Mouse (Mus musculus) layer of hippocampus, adult 11-12 months (tissue): ENCODE data around the gene Vamp2.

Experiments used
- DNase-seq: peaks from one replicate; pipeline ENCODE4 v3.0.0; 2022; ENCODE audit warnings: low spot score

The Vamp2 gene

DNA sequence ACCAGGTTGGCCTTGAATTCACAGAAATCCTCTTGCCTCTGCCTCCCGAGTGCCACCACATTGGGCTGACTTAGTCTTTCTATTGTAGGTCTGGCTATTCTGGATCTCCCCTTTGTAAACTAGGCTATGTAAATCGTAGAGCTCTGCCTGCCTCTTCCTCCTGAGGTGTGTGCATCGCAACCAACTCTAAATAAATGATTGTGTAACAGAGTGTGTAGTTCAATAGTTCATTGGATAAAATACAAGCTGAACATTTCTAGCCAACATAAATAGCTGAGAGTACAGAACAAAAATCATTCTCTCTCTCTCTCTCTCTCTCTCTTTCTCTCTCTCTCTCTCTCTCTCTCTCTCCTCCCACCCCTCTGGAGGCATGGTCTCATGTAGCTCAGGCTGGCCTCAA, 26.3 kb downstream of the Vamp2 start:
- no peak for DNase-seq

DNA sequence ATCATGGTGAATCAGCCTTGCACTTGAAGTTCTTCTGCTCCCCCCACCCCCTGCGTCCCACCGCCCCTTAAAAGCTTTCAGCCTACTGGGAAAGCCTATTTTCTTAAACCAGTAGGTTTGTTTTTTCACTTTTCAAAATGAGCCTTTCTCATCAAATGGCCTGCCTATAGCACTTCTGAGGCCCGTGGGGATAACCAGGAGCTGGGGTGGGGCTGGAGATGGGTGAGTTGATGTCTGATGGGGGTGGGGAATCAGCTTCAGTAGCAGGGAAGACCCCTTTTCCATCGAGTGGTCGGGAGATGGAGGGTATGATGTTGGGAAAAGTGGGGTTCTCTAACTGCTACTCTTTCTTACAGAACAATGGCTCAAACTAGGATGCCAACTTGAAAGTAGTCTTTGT, 28.6 kb downstream of the Vamp2 start:
- DNase-seq, result no peak

DNA sequence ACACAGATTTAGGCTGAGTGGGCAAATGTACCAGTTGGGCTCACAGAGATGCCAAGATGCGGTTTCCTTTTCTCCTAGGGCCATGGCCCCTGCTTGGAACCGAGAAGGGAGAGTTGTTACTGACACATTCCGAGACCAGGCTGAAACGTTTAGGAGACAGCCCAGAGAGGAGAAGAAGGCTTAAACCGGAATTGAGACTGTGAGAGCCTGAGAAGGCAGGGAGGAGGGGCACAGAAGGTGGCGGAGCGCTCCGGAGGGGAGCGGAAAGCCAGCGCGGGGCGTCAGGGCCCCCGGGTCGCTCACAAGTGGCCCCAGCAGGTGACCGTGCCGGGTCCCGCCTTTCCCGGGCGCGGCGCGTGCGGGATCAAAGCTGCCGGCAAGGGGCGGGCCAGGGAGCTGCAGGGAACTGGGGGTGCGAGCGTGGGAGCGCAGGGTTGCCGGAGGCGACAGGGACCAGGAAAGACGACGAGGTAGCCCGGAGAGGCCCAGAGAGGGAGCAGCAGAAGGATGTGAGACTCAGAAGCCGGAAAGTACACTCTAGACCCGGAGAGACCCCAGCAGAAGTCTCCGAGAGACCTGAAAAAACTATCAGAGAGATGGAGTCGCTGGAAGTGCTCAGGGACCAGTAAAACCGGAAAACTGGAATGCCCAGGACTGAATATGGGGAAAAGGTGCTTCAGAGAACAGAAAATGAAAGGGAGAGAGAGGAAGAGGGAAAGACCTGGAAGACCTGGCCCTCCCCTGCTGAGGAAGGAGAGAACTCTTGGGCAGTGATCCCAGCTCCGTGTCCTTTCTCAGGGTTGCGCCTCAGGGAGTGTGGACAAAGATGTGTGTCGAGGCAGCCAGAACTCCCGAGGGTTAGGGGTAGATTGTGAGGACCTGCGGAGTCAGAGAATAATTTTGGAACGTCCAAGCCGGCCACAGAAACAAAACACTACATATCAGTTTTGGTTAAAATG, 29.7 kb downstream of the Vamp2 start:
- peak; percentile 58 for DNase-seq

DNA sequence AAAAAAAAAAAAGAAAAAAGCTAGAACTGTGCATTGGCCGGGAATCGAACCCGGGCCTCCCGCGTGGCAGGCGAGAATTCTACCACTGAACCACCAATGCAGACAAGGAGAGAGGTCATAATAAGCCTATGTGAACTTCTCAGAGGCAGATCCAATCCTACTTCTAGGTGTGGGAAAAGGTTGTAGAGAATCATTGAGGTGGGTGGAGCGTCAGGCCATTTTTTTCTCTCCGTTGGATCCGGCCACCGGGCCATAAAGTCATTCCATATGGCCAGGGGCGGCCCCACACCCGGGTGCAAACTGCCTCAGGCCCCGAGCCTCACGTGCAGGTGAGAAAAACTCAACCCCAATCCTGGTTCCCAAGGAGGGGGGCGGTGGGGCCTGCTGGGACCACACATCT, 30.5 kb downstream of the Vamp2 start:
- peak; percentile 89 for DNase-seq

DNA sequence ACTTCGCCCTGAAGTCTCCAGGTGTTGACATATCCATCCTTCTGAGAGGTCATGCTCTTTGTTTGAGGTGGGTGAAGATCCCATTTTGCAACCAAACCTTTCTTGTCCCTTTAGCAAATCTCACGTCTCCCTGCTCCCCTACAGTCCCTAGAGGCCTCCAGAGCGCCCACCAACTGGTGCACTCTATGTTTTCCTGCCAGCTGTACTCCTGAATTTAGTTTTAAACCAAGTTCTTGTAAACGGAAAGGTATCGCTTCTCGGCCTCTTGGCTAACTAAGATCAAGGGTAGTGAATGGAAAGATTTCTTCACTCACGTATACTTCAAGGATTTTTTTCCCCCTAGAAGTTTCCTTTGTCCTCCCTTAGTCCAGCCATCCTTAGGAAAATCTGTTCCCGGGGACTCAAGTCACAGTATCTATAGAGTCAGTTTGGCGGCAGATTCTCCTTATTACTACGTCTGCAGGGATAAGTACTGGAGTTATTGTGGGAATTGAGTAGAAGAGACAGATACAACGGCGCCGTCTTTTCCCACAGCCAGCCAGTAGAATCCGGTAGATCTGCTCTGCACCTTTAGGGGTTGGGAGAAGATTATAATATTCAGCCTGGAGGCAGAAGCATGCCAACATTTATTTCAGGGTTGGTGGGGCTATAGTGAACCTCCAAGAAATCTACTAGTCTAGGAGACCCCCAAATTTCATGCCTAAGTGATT, 31.3 kb downstream of the Vamp2 start:
- no peak for DNase-seq

DNA sequence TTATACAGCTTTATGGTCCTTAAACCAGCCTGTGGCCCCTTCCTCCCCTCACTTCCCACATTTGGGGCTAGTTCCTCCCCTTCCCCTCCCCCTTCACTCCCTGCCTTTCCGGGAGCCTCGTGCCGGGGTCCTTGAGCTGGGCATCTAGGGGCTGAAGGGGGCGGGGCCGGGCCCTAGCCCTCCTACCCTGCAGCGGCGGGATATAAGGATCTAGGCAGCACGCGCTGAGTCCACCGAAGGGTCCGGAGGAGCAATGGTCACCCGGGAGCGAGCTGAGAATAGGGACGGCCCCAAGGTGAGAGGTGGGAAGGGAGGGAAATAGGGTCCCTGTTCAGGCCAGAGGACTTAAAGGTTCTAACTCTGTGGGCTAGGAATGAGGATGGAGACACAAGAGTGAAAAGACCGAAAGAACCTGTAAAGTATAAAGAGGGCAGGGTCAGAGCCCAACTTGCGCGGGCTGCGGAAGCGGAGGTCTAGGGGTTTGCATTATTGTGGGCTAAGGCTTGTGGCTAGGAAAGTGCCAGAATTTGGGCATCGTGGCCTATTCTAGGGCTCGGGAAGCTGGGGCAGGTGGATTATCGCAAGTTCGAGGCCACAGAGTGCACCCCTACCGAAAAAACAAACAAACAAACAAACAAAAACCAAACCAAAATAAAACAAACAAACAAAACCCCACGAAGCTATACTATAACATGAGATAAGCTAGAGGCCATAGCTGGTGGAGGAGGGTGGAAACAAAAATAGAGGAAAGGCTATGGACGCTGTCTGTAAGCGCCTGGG, 32.1 kb downstream of the Vamp2 start, which contains the start of gene Hes7:
TSS of gene Hes7 (plus strand) at position 184 of the 780 bp plus-strand sequence.
- no peak for DNase-seq

DNA sequence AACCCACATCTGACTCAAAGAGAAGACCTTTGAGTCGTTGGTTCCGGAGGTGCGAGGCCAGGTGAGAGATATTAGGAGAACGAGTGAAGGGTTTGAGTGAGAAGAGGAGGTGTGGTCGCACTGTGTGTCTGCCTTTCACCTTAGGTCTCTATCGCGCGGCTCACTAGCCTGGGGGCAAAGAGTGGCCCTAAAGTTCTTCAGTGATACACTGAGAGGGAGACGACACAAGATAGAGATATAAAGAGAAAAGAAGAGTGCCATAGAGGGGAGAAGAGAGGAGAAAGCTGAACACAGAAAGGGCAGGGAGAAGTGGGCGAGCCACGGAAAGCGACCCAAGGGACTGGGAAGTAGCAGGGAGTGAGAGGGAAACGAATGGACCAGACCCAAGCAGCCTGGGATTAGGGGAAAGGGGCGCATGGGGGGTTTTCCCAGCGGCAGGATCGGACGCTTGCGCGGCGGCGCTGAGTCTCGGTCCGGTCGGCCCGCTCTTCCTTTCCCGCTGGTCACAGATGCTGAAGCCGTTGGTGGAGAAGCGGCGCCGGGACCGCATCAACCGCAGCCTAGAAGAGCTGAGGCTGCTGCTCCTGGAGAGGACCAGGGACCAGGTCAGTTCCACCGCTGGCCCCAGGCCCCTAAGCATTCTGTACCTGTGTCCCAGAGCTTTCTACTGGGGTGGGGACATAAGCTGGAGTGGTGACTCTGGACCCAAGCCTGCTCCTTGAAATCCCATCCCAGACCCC, 32.9 kb downstream of the Vamp2 start:
- no peak for DNase-seq

DNA sequence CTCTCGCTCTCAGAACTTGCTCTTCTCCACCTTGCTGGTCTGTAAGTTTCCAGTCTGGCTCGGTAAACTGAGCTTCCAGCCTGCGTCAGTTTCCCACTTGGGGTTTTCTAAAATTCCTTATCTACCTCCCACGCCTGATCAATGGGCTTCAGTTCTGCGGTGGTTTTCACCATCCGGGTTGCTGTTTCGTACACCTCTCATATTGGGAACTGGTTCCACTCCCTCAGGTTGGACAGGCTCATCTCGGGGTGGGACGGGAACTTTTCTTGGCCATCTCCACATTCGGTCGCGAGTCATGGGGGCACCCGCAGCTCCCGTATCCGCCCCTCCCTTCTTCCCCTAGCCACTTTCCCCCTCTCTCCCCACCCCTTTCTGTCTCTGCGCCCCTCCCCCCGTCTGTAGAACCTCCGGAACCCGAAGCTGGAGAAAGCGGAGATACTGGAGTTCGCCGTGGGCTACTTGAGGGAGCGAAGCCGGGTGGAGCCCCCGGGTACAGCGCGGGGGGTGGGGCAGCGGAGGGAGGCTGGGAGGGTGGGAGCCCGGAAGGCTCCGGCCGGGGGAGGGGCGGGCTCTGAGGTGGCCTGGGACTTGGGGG, 33.5 kb downstream of the Vamp2 start:
- no peak for DNase-seq

DNA sequence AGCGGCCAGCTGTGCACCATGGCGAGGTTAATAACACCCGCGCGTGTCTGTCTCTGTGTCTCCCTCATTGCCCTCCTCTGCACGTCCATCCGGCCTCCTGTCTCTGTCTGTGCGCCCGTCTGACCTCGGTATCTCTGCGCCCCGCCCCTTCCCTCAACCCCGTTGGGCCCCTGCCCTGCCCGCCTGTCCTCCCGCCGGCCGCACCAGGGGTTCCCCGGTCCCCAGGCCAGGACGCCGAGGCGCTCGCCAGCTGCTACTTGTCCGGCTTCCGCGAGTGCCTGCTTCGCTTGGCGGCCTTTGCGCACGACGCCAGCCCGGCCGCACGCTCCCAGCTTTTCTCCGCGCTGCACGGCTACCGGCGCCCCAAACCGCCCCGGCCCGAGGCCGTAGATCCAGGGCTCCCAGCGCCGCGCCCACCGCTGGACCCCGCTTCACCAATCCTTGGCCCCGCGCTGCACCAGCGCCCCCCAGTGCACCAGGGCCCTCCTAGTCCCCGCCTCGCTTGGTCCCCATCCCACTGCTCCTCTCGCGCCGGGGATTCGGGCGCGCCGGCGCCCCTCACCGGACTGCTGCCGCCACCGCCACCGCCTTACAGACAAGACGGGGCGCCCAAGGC, 34.2 kb downstream of the Vamp2 start, which contains the start of gene 9130213A22Rik:
TSS of gene 9130213A22Rik (minus strand) at position 254 of the 616 bp plus-strand sequence.
- DNase-seq, result peak; percentile 92

DNA sequence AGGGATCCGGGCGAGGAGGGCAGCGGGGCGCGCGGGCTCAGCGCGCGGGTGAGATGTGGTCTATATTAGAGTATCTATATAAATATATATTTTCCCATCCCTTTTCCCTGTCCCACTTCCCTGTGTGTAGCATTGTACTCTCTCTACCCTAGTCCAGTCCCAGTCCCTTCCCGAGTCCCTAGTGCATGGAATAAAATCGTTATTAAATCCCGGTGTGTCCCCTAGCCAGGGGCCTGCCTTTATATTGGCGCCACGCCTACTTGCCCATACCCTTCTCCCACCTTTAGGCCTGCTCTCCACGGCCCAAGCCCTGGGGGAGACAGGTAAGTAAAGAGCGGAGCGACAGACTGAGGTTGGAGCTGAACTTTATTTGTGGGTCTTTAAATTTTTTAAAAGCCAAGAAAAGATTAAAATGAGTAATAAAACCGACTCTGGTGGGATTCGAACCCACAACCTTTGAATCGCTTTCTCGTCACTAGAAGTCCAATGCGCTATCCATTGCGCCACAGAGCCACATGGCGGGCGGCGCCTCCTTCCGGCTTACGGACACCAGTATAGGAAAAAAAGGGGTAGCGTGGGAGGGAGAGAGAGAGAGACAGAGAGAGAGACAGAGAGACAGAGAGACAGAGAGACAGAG, 34.9 kb downstream of the Vamp2 start:
- peak; percentile 94 for DNase-seq

DNA sequence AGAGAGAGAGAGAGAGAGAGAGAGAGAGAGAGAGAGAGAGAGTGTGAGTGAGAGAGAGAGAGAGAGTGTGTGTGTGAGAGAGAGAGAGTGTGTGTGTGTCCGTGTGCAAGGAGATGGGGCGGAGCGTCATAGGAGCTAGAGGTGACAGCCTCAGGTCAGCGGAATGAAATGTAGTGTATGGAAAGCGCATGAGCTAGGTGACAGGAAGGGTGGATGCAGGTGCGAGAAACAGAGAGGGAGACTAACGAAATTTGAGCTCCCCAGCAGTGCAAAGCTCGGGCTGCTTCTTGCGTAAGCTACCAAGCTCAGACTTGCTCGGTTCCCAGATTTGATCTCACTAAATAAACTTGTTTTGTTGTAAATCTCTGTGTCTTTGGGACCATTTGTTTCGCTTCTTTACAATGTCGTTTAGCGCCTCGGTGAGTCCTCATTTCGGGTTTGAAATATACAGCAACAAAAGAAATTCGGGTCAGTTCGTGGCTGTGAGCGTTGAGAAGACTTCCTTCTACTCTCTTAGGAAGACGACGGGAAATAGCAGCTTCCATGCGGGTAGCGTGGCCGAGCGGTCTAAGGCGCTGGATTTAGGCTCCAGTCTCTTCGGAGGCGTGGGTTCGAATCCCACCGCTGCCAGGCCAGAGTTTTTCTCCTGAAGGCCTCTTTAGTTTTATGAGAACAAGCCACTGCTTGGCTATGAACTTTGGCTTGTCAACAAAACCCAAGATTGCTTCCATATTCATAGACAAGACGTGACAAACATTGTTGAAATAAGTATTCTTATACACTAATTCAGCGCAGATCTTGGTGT, 35.6 kb downstream of the Vamp2 start:
- peak; percentile 93 for DNase-seq

DNA sequence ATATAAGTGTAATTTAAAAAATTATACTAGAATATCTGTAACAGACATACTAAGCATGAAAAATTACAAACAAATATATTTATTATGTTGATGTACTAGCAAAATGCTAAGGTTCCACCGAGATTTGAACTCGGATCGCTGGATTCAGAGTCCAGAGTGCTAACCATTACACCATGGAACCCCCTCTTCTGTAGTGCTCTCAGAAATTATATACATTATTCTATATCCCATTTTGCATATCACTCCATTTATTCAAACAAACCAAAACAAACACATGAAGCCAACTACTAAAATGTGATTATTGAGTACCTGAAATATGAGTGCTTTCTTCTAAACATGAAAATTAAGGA, 36.2 kb downstream of the Vamp2 start:
- DNase-seq, result peak; percentile 75

DNA sequence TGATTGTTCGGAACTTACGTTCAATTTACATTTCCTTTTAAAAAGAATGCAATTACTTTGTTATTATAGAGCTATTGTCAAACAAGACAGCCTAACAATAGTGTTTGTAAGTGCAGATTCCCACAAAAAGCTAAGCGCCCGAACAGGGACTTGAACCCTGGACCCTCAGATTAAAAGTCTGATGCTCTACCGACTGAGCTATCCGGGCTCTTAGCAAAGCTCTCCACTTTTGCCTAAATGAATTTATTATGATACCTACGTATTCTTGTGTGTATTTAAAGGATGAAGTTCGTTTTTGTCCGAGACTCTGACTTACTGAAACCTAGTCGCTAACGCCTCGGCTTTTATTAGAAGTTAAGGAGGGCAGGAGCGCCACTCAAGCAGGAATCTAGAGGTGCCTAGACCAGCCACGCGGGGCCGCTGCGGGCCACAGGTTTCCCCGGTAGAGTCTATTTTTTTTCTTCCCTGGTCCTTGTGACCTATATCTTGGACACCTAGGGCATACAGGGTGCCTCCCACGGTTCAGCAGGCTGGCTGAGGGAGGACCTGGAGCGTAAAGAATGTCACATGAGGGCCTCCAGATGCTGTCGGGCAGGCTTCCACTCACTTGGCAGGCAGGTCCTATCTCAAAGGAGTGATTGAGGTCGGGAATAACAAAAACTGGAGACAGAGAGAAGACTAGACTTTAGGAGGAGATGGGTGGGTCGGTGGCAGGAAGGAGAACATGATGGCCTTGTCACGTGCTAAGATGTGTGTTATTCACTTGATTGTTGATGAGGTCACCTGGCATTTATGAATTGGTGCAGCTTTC, 37.0 kb downstream of the Vamp2 start:
- peak; percentile 87 for DNase-seq

DNA sequence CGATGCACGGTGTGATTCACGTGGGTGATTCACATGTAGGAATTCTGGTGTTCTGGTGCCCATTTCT, 37.4 kb downstream of the Vamp2 start, which contains the start of gene Aloxe3:
TSS of gene Aloxe3 (plus strand) at position 45 of the 67 bp plus-strand sequence.
- no peak for DNase-seq

DNA sequence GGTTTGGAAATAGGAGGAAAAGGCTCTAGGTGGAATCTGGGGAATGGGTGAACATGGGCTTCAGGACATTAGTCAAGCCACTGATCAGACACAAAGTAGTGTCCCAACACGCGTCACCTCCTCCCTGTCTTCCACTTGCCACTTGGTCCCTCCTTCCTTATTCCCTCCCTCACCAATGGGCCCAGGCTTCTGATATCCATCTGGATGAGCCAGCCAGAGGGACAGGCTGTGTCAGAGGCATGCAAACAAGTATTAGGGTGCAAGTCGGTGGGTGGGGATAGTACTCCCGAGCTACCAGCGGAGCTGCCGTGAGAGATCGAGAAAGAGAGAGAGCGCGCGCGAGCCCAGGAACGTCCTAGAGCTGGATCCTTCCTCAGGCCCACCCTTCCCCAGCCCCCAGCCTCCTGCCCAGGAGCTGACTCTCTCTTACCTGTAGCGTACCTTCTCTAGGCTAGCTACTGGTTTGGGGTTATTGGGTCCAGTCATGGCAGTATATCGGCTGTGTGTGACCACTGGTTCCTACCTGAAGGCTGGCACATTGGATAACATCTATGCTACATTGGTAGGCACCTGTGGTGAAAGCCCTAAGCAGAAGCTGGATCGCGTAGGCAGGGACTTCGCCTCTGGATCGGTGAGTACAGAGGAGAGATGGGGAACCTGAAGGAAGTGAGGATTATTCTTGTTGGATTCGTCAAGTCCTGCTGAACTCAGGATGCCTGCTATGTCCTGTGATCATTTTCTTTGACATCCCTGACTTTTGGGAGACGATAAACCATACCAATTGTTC, 37.8 kb downstream of the Vamp2 start:
- no peak for DNase-seq

DNA sequence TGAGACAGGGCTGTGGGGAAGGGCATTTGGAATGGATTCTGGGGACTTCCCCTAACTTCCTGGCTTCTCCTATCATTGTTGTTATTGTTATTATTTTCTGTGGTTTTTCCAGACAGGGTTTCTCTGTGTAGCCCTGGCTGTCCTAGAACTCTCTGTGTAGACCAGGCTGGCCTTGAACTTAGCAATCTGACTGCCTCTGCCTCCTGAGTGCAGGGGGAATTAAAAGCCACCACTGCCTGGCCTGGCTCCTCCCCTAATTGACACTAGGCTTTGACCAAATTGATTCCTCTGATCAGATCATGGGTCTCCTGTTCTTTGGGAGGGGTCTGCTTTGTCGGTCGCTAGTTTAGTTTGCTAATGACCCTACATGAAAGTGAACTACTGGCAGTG, 38.4 kb downstream of the Vamp2 start:
- no peak for DNase-seq

DNA sequence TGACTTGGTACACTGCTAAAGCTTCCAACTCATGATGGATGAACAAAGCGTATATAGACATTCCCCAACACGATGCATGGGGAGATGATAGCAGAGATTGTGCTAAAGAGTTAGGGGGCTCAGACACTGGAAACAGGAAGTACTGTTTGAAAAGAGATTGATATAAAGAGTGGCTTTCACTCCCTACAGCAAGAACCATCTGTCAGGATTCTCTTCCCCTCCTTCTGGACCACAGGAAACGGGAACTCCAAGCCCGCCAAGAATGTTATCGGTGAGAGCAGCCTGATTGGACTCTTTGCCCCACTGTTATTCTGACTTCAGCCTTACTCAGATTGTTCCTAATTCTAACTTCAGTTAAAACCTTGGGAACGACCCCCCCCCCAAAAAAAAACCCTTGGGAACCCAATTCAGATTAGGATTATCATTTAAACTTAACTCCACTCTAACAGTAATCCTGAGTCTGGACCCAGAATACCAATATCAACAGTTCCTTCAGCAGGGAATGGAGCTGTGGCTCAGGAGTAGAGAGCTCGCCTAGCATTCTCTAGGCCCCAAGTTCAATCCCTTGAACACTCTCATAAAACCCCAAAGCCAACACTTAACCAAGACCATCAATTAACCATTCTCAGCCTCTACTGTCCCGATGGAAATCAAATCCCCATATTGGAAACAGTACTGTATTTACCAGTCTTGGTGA, 40.3 kb downstream of the Vamp2 start:
- no peak for DNase-seq

DNA sequence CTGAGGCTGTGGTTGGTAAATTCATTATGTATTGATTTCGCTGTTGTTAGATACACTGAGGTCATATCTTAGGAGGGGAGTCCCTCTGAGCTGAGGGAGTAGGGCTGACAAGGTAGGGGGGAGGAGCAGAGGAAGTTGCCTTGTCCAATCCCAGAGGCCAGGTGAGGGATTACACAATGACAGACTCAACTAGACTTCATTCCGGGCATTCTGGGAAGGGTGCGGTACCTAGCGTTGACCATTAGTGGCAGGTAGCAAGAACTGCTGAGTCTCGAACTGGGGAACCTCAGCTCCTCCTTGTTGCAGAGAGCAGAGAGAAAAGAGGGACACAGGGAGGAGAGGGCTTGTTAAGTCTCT, 45.3 kb downstream of the Vamp2 start:
- no peak for DNase-seq
